Mouse (Mus musculus): ENCODE measurements around the gene Clstn1. TPM values are rescaled to one million over a fixed set of nuclear protein-coding genes. Genes with fewer than 3 reads are reported as not detected.

The Clstn1 gene
- total and polyA plus RNA-seq, 3 experiments: 6.1 to 26.6 TPM; not detected in 1

DNA sequence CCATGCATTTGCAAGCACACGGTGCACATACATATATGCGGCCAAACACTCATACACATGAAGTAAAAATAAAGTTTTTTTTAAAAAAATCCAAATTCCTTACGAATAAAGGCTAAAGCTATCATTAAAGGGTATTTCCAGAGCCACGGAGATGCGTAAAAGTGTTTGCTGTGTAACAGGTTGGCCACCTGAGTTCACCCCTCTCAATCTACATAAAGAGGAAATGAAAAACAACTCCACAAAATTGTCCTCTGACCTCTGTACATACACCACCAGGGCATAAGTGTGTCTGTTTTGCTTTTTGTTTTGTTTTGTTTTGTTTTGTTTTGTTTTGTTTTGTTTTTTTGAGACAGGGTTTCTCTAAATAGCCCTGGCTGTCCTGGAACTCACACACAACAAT lies 86.5 kb downstream of the Clstn1 start:
- Histone ChIP-seq H3K9me3 (replicated peaks; ENCODE audit: insufficient read depth, low read length) (no peaks in the 10 kb centered on the region), H3K4me3 (ENCODE audit: control insufficient read depth in 1 of 2, insufficient read depth in 1 of 2, low read depth in 2 of 2, low read length in 2 of 2) (no peak overlapping the region), H3K27me3 (ENCODE audit: control insufficient read depth in 1 of 2, insufficient read depth in 2 of 2, low read length in 2 of 2) (no peaks in the 10 kb centered on the region), H3K27ac (ENCODE audit: control insufficient read depth, low read depth, low read length) (no peak overlapping the region), H3K9ac (ENCODE audit: control insufficient read depth, low read depth, low read length, poor library complexity, severe bottlenecking) (no peak overlapping the region), H3K79me2 (ENCODE audit: control insufficient read depth, insufficient read depth, low read length, poor library complexity) (no peaks in the 10 kb centered on the region), H3K36me3 (ENCODE audit: control insufficient read depth in 1 of 2, insufficient read depth in 2 of 2, low read length in 2 of 2) (peaks cover 0 to 7% of the 10 kb centered on the region in 2 experiments; a peak in 2 of 4 replicates), H3K4me1 (ENCODE audit: control insufficient read depth in 1 of 2, insufficient read depth in 2 of 2, low read length in 2 of 2) (no peaks in the 10 kb centered on the region)
- TF ChIP-seq POLR2AphosphoS2 (IDR thresholded peaks at IDR 0.05; ENCODE audit: low read length) (no peak), MAFK (IDR thresholded peaks at IDR 0.05; ENCODE audit: borderline replicate concordance, low read depth, low read length) (no peak), SIN3A (IDR thresholded peaks at IDR 0.05; ENCODE audit: low read length) (no peak), MAZ (IDR thresholded peaks at IDR 0.05; ENCODE audit: low read depth, low read length) (no peak), E2F4 (IDR thresholded peaks at IDR 0.05; ENCODE audit: borderline replicate concordance, low read depth, low read length) (no peak), CHD2 (IDR thresholded peaks at IDR 0.05; ENCODE audit: low read length) (no peak), USF2 (IDR thresholded peaks at IDR 0.05; ENCODE audit: borderline replicate concordance in 1 of 2, insufficient read depth in 1 of 2, low read depth in 1 of 2, low read length in 2 of 2) (no peak), BHLHE40 (IDR thresholded peaks at IDR 0.05; ENCODE audit: borderline replicate concordance, low read depth, low read length) (no peak), EP300 (IDR thresholded peaks at IDR 0.05; ENCODE audit: low read depth in 1 of 2, low read length in 2 of 2) (no peak)
- no peak for DNase-seq (ENCODE audit: low read depth, low spot score)

DNA sequence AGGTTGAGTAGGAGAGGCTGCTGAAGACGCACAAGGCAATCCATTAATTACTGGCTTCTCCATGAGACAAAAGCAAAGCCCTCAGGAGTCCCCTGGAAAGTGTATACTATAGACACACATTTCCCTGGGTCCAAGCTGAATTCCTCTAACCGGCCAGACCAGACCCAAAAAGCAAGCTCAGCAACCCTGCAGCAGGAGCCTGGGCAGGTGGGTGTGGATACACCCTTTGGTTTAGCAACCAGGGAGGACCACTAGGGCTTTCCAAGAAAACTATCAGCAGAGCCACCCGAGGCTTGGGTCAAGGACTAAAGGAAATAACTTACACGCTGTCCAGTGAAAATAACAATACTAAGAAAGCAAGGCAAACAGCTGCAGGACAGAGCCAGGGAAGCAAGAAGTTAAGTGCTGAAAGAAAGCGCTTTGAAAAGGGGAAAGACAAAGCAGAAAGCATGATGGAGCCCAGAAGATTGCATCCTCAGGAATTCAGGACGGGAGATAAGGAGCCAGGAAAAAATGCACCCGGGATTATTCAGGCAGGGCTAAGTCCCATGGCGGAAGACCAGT lies 88.6 kb downstream of the Clstn1 start:
- Histone ChIP-seq H3K4me1 (ENCODE audit: control insufficient read depth in 1 of 2, insufficient read depth in 2 of 2, low read length in 2 of 2) (no peaks in the 10 kb centered on the region), H3K27me3 (ENCODE audit: control insufficient read depth in 1 of 2, insufficient read depth in 2 of 2, low read length in 2 of 2) (no peaks in the 10 kb centered on the region), H3K4me3 (ENCODE audit: control insufficient read depth in 1 of 2, insufficient read depth in 1 of 2, low read depth in 2 of 2, low read length in 2 of 2) (no peak overlapping the region), H3K9ac (ENCODE audit: control insufficient read depth, low read depth, low read length, poor library complexity, severe bottlenecking) (no peak overlapping the region), H3K36me3 (ENCODE audit: control insufficient read depth in 1 of 2, insufficient read depth in 2 of 2, low read length in 2 of 2) (peaks cover 0 to 7% of the 10 kb centered on the region in 2 experiments; a peak in 2 of 4 replicates), H3K79me2 (ENCODE audit: control insufficient read depth, insufficient read depth, low read length, poor library complexity) (no peaks in the 10 kb centered on the region), H3K9me3 (replicated peaks; ENCODE audit: insufficient read depth, low read length) (no peaks in the 10 kb centered on the region), H3K27ac (ENCODE audit: control insufficient read depth, low read depth, low read length) (no peak overlapping the region)
- TF ChIP-seq POLR2AphosphoS2 (IDR thresholded peaks at IDR 0.05; ENCODE audit: low read length): no peak
- TF ChIP-seq E2F4 (IDR thresholded peaks at IDR 0.05; ENCODE audit: borderline replicate concordance, low read depth, low read length): no peak
- TF ChIP-seq ZMIZ1 (IDR thresholded peaks at IDR 0.05; ENCODE audit: low read depth, low read length): no peak
- no peak for TF ChIP-seq BHLHE40 (IDR thresholded peaks at IDR 0.05; ENCODE audit: borderline replicate concordance, low read depth, low read length)
- TF ChIP-seq UBTF (IDR thresholded peaks at IDR 0.05; ENCODE audit: borderline replicate concordance, insufficient read depth, low read depth, low read length): no peak
- no peak for TF ChIP-seq ETS1 (IDR thresholded peaks at IDR 0.05; ENCODE audit: low read depth, low read length)
- no peak for TF ChIP-seq MAFK (IDR thresholded peaks at IDR 0.05; ENCODE audit: borderline replicate concordance, low read depth, low read length)
- TF ChIP-seq ZNF384 (IDR thresholded peaks at IDR 0.05; ENCODE audit: low read depth, low read length): no peak
- TF ChIP-seq MXI1 (IDR thresholded peaks at IDR 0.05; ENCODE audit: low read depth, low read length): no peak
- TF ChIP-seq GATA1 (IDR thresholded peaks at IDR 0.05; ENCODE audit: low read depth, low read length): no peak
- no peak for TF ChIP-seq TAL1 (IDR thresholded peaks at IDR 0.05; ENCODE audit: low read length)
- TF ChIP-seq SMC3 (IDR thresholded peaks at IDR 0.05; ENCODE audit: low read depth, low read length): no peak
- no peak for TF ChIP-seq ZKSCAN1 (IDR thresholded peaks at IDR 0.05; ENCODE audit: low read depth, low read length)
- no peak for TF ChIP-seq POLR2AphosphoS5 (IDR thresholded peaks at IDR 0.05; ENCODE audit: borderline replicate concordance, low read depth, low read length)
- no peak for TF ChIP-seq RCOR1 (IDR thresholded peaks at IDR 0.05; ENCODE audit: low read depth, low read length)
- TF ChIP-seq MYB (IDR thresholded peaks at IDR 0.05; ENCODE audit: low read depth, low read length): no peak
- TF ChIP-seq MYC (IDR thresholded peaks at IDR 0.05; ENCODE audit: low read depth, low read length): no peak
- no peak for TF ChIP-seq GABPA (IDR thresholded peaks at IDR 0.05; ENCODE audit: low read depth, low read length)
- no peak for TF ChIP-seq JUND (IDR thresholded peaks at IDR 0.05; ENCODE audit: low read depth, low read length)
- DNase-seq (ENCODE audit: low read depth, low spot score): no peak
